Mouse (Mus musculus): ENCODE measurements around the gene BC049715.
A peak's percentile ranks its signal among the peaks of the same experiment; 100 is the strongest.

Gene BC049715

GRCm38 (mm10) chr6:136803739-136804633, 23.4 kb upstream of the BC049715 start, which contains the start of gene Hist4h4:
Gene Hist4h4, minus strand, starts transcription at chr6:136804415.
- no peaks in the 10 kb centered on the region for H3K36me3 ChIP-seq (ENCODE audit: control insufficient read depth, insufficient read depth, low read length, poor library complexity, severe bottlenecking)
- peak; percentile 93 for DNase-seq (ENCODE audit: low read depth, low spot score)
- H3K27me3 ChIP-seq (ENCODE audit: control insufficient read depth, insufficient read depth, low read length, poor library complexity, severe bottlenecking) = no peaks in the 10 kb centered on the region

DNA sequence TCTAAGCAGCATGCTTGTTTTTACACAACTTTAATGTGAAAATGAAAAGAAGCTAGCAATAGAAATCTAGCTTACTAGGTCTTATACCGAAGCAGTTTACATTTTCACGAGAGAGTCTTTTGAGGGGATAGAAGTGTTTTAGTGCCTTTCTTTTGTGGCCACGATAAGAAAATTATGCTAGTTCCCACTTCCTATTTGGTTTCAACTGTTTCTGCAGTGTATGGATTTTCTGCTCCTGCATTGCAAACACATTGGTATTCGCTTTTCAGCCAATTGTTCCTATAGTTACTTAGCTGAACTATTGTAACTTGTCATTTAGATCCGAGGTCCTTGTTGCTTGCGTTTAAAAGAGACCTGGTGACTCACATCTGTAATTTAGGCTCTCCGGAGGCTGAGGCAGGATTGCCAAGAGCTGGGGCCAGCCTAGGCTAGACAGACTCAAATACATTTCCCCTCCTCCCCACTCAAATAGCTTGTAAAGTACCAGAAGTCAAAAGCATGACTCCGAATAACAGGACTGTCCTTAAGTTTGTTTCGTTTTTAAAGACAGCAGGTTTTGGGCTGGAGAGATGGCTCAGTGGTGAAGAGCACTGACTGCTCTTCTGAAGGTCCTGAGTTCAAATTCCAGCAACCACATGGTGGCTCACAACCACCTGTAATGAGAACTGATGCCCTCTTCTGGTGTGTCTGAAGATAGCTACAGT, 22.6 kb upstream of the BC049715 start:
- DNase-seq (ENCODE audit: low read depth, low spot score) = peak; percentile 38
- H3K36me3 ChIP-seq (ENCODE audit: control insufficient read depth, insufficient read depth, low read length, poor library complexity, severe bottlenecking) = no peaks in the 10 kb centered on the region
- no peaks in the 10 kb centered on the region for H3K27me3 ChIP-seq (ENCODE audit: control insufficient read depth, insufficient read depth, low read length, poor library complexity, severe bottlenecking)

- no peak for DNase-seq (ENCODE audit: low read depth, low spot score)
- no peaks in the 10 kb centered on the region for H3K36me3 ChIP-seq (ENCODE audit: control insufficient read depth, insufficient read depth, low read length, poor library complexity, severe bottlenecking)
- H3K27me3 ChIP-seq (ENCODE audit: control insufficient read depth, insufficient read depth, low read length, poor library complexity, severe bottlenecking) = no peaks in the 10 kb centered on the region
These were observed 22.0 kb upstream of the BC049715 start for GRCm38 (mm10) chr6:136805409-136805775.

DNA sequence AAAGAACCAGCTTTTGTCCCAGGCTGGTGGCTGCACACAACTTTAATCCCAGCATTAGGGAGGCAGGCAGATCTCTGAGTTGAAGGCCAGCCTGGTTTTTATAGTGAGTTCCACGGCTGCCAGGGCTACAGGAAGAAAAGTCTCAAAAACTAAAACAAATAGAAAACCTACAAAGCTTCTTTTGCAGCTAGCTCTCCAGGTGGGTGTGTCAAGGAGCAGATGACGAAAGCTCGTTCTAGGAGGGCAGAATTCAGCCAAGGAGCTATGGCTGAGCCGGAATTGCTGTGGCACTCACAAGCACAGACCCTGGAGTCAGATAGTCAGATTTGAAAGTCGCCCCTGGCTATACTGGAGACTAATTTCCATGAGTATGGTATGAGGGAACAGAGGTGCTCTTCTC, 20.6 kb upstream of the BC049715 start:
- DNase-seq (ENCODE audit: low read depth, low spot score) = no peak
- Histone ChIP-seq H3K36me3 (ENCODE audit: control insufficient read depth, insufficient read depth, low read length, poor library complexity, severe bottlenecking) (no peaks in the 10 kb centered on the region), H3K27me3 (ENCODE audit: control insufficient read depth, insufficient read depth, low read length, poor library complexity, severe bottlenecking) (no peaks in the 10 kb centered on the region)

- H3K27me3 ChIP-seq (ENCODE audit: control insufficient read depth, insufficient read depth, low read length, poor library complexity, severe bottlenecking) = no peaks in the 10 kb centered on the region
- H3K36me3 ChIP-seq (ENCODE audit: control insufficient read depth, insufficient read depth, low read length, poor library complexity, severe bottlenecking) = no peaks in the 10 kb centered on the region
- no peak for DNase-seq (ENCODE audit: low read depth, low spot score)
These were observed 19.9 kb upstream of the BC049715 start for GRCm38 (mm10) chr6:136807395-136808013.

DNA sequence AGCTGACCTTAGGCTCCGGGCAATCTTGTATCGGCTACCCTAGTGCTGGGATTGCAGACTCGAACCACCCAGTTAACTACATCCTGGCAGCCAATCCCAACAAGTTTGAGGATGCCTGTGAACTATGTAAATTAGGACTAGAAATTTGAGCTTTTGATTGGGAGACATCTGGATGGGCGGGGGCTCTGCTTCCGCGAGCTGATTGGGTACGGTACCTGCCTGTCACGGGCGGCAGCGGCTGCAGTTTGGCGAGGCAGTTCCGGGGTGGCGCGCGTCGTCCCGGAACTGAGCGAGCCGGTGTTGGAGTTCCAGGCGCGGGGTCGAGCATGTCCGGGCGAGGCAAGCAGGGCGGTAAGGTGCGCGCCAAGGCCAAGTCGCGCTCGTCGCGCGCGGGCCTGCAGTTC, 19.4 kb upstream of the BC049715 start, which contains the start of gene H2afj:
TSS of gene H2afj (plus strand) at position 231 of the 404 bp plus-strand sequence.
- H3K36me3 ChIP-seq (ENCODE audit: control insufficient read depth, insufficient read depth, low read length, poor library complexity, severe bottlenecking) = no peaks in the 10 kb centered on the region; the same call in 1 of the 2 replicates
- no peaks in the 10 kb centered on the region for H3K27me3 ChIP-seq (ENCODE audit: control insufficient read depth, insufficient read depth, low read length, poor library complexity, severe bottlenecking)
- DNase-seq (ENCODE audit: low read depth, low spot score) = peak; percentile 98

GRCm38 (mm10) chr6:136808631-136809046, 18.8 kb upstream of the BC049715 start:
- no peaks in the 10 kb centered on the region; the same call in 1 of the 2 replicates for H3K36me3 ChIP-seq (ENCODE audit: control insufficient read depth, insufficient read depth, low read length, poor library complexity, severe bottlenecking)
- peak; percentile 55 for DNase-seq (ENCODE audit: low read depth, low spot score)
- H3K27me3 ChIP-seq (ENCODE audit: control insufficient read depth, insufficient read depth, low read length, poor library complexity, severe bottlenecking) = no peaks in the 10 kb centered on the region

- Histone ChIP-seq H3K36me3 (ENCODE audit: control insufficient read depth, insufficient read depth, low read length, poor library complexity, severe bottlenecking) (no peaks in the 10 kb centered on the region; the same call in 1 of the 2 replicates), H3K27me3 (ENCODE audit: control insufficient read depth, insufficient read depth, low read length, poor library complexity, severe bottlenecking) (no peaks in the 10 kb centered on the region)
- DNase-seq (ENCODE audit: low read depth, low spot score) = peak; percentile 69
These were observed 18.3 kb upstream of the BC049715 start for GRCm38 (mm10) chr6:136809077-136809476.

- Histone ChIP-seq H3K36me3 (ENCODE audit: control insufficient read depth, insufficient read depth, low read length, poor library complexity, severe bottlenecking) (peaks cover 2% of the 10 kb centered on the region), H3K27me3 (ENCODE audit: control insufficient read depth, insufficient read depth, low read length, poor library complexity, severe bottlenecking) (no peaks in the 10 kb centered on the region)
- no peak for DNase-seq (ENCODE audit: low read depth, low spot score)
These were observed 17.8 kb upstream of the BC049715 start for GRCm38 (mm10) chr6:136809673-136810072.

GRCm38 (mm10) chr6:136811196-136811595, 16.2 kb upstream of the BC049715 start:
- no peak for DNase-seq (ENCODE audit: low read depth, low spot score)
- Histone ChIP-seq H3K36me3 (ENCODE audit: control insufficient read depth, insufficient read depth, low read length, poor library complexity, severe bottlenecking) (peaks cover 3% of the 10 kb centered on the region), H3K27me3 (ENCODE audit: control insufficient read depth, insufficient read depth, low read length, poor library complexity, severe bottlenecking) (no peaks in the 10 kb centered on the region)

DNA sequence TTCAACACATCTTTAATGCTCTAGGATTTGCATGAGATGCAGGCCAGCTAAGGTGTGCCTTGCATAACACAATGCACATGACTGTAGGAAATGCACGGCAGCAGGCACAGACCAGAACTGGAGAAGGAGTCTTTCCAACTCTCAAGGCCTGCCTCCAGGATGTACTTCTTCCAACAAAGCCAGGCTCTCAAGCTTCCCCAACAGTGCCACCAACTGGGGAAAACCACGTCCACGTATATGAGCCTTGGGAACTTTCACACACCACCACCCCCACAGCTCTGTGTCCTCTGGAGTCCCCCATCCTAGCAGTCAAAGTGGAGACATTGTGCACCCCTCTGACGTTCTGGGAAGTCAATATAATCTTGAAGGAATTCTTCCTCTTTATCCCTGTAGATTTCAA, 14.3 kb upstream of the BC049715 start:
- Histone ChIP-seq H3K27me3 (ENCODE audit: control insufficient read depth, insufficient read depth, low read length, poor library complexity, severe bottlenecking) (no peaks in the 10 kb centered on the region), H3K36me3 (ENCODE audit: control insufficient read depth, insufficient read depth, low read length, poor library complexity, severe bottlenecking) (peaks cover 12% of the 10 kb centered on the region)
- no peak for DNase-seq (ENCODE audit: low read depth, low spot score)

GRCm38 (mm10) chr6:136815381-136815780, 12.0 kb upstream of the BC049715 start:
- peaks cover 15% of the 10 kb centered on the region for H3K36me3 ChIP-seq (ENCODE audit: control insufficient read depth, insufficient read depth, low read length, poor library complexity, severe bottlenecking)
- H3K27me3 ChIP-seq (ENCODE audit: control insufficient read depth, insufficient read depth, low read length, poor library complexity, severe bottlenecking) = no peaks in the 10 kb centered on the region
- DNase-seq (ENCODE audit: low read depth, low spot score) = no peak

DNA sequence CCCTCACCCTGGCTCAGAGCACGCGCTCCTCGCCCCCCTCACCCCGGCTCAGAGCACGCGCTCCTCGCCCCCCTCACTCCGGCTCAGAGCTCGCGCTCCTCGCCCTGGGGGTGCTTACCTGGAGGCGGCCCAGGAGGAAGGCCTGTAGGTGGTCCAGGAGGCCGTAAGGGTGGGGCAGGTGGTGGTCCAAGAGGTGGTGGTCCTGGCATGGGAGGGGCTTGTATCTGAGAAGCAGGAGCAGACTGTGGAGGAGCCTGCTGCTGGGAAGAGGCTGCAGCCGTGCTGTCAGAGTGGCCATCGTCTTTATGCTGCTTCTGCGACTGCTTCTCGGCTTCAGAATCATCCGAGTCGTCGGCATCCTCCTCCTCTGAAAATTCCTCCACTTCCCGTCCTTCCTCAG, 10.6 kb upstream of the BC049715 start:
- H3K27me3 ChIP-seq (ENCODE audit: control insufficient read depth, insufficient read depth, low read length, poor library complexity, severe bottlenecking) = no peaks in the 10 kb centered on the region
- peaks cover 17% of the 10 kb centered on the region for H3K36me3 ChIP-seq (ENCODE audit: control insufficient read depth, insufficient read depth, low read length, poor library complexity, severe bottlenecking)
- DNase-seq (ENCODE audit: low read depth, low spot score) = no peak

- DNase-seq (ENCODE audit: low read depth, low spot score) = no peak
- Histone ChIP-seq H3K27me3 (ENCODE audit: control insufficient read depth, insufficient read depth, low read length, poor library complexity, severe bottlenecking) (no peaks in the 10 kb centered on the region), H3K36me3 (ENCODE audit: control insufficient read depth, insufficient read depth, low read length, poor library complexity, severe bottlenecking) (peaks cover 19% of the 10 kb centered on the region)
These were observed 9.9 kb upstream of the BC049715 start for GRCm38 (mm10) chr6:136817549-136817948.

- DNase-seq (ENCODE audit: low read depth, low spot score) = no peak
- Histone ChIP-seq H3K36me3 (ENCODE audit: control insufficient read depth, insufficient read depth, low read length, poor library complexity, severe bottlenecking) (peaks cover 23% of the 10 kb centered on the region), H3K27me3 (ENCODE audit: control insufficient read depth, insufficient read depth, low read length, poor library complexity, severe bottlenecking) (no peaks in the 10 kb centered on the region)
These were observed 7.0 kb upstream of the BC049715 start for GRCm38 (mm10) chr6:136820381-136820780.
